Mouse (Mus musculus) spleen, adult 2 months (tissue): ENCODE measurements around the gene Akap13. TPM values are rescaled to one million over a fixed set of nuclear protein-coding genes. Genes with fewer than 3 reads are reported as not detected.

Experiments used
- DNase-seq, 2 experiments: peaks; one replicate each; pipeline versions ENCODE4 v3.0.0 to v3.0.0-alpha.2; 2012 to 2021; ENCODE audit warnings: low spot score in 2 of 2, low read depth in 1 of 2
- H3K27ac ChIP-seq: fragments of 200-500 bp; 2 replicates; pipeline ENCODE4 v1.5.1; 2012; ENCODE audit warnings: low read length, inconsistent platforms; ENCODE audit not compliant: insufficient read depth
- H3K27me3 ChIP-seq: fragments of 200-500 bp; 2 replicates; pipeline ENCODE4 v1.6.1; 2012; ENCODE audit warnings: mild to moderate bottlenecking, moderate library complexity, low read length, inconsistent platforms; ENCODE audit not compliant: control insufficient read depth, insufficient read depth
- H3K36me3 ChIP-seq: fragments of 200-500 bp; 2 replicates; pipeline ENCODE4 v1.6.1; 2012; ENCODE audit warnings: mild to moderate bottlenecking, low read length, inconsistent platforms; ENCODE audit not compliant: control insufficient read depth, insufficient read depth
- H3K4me1 ChIP-seq: fragments of 200-500 bp; 2 replicates; pipeline ENCODE4 v1.6.1; 2011; ENCODE audit warnings: inconsistent platforms; ENCODE audit not compliant: control insufficient read depth, insufficient read depth, insufficient read length
- H3K4me3 ChIP-seq: fragments of 200-500 bp; 2 replicates; pipeline ENCODE4 v1.5.1; 2011; ENCODE audit warnings: mild to moderate bottlenecking, inconsistent platforms; ENCODE audit not compliant: insufficient read depth, insufficient read length; ENCODE audit errors: extremely low read depth
- CTCF ChIP-seq: fragments of 200-500 bp; IDR thresholded peaks from 2 replicates; pipeline ENCODE4 v1.5.1; 2011; ENCODE audit warnings: mild to moderate bottlenecking, inconsistent platforms; ENCODE audit not compliant: insufficient read depth, insufficient read length, insufficient replicate concordance; ENCODE audit errors: extremely low read depth
- POLR2A ChIP-seq: fragments of 200-500 bp; IDR thresholded peaks from 2 replicates; pipeline ENCODE4 v1.6.1; 2011; ENCODE audit warnings: low read depth, low read length, inconsistent platforms
- WGBS: fragments of 180-500 bp; shearing (Covaris S2); methylation state at CpG from one replicate; pipeline ENCODE4 v1.1.7; 2018; 5-methylcytosine and 5-hydroxymethylcytosine counted together
- polyA plus RNA-seq: library from polyadenylated mRNA; depleted of rRNA; stranded (reverse); fragments of >200 nt; gene quantifications from 2 replicates; pipeline ENCODE4 v1.2.3, GENCODE M21; 2012

Gene Akap13
- polyA plus RNA-seq, 1 experiment = 34.2 TPM

GRCm38 (mm10) chr7:75686827-75687164 is 231.5 kb downstream of the Akap13 start:
- H3K27ac ChIP-seq = peak overlapping the region; percentile 91
- no peak for DNase-seq
- TF ChIP-seq CTCF (no peak), POLR2A (no peak)
- H3K36me3 ChIP-seq = peaks cover 26% of the 10 kb centered on the region
- 35% methylated on average over 1 of the region's 1 CpGs for WGBS
- no peaks in the 10 kb centered on the region for H3K27me3 ChIP-seq
- no peak overlapping the region for H3K4me3 ChIP-seq
- peaks cover 8% of the 10 kb centered on the region for H3K4me1 ChIP-seq

DNA sequence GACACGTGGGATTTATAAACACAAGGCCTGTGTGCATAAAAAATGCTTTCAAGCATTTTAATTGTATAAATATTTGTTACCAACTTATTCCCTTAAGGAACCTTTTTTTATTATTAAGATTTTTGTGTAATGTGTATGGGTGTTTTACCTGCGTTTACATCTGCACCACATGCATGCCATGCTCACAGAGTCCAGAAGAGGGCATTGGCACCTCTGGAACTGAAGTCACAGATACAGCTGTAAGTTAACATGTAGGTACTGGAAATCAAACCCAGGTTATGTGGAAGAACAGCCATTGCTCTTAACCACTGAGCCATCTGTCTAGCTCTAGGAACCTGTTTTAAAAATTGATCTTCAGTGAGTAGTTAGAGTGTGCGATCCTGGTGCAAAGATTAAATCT is 232.8 kb downstream of the Akap13 start:
- H3K4me3 ChIP-seq = no peak overlapping the region
- H3K36me3 ChIP-seq = peaks cover 23% of the 10 kb centered on the region
- no peak overlapping the region for H3K27ac ChIP-seq
- TF ChIP-seq POLR2A (no peak), CTCF (peak; percentile 25; the same call in 1 of the 2 replicates)
- 92% methylated on average over 3 of the region's 3 CpGs for WGBS
- peaks cover 8% of the 10 kb centered on the region for H3K4me1 ChIP-seq
- H3K27me3 ChIP-seq = no peaks in the 10 kb centered on the region
- DNase-seq = peak in 1 of 2 experiments; percentile 18

GRCm38 (mm10) chr7:75694777-75695176 is 239.4 kb downstream of the Akap13 start:
- no peak for TF ChIP-seq POLR2A
- TF ChIP-seq CTCF = no peak
- H3K4me3 ChIP-seq = no peak overlapping the region
- 96% methylated on average over 5 of the region's 5 CpGs for WGBS
- peaks cover 3% of the 10 kb centered on the region; the same call in 1 of the 2 replicates for H3K4me1 ChIP-seq
- DNase-seq = no peak
- H3K27me3 ChIP-seq = no peaks in the 10 kb centered on the region
- H3K36me3 ChIP-seq = peaks cover 25% of the 10 kb centered on the region
- H3K27ac ChIP-seq = no peak overlapping the region

- H3K4me3 ChIP-seq = no peak overlapping the region
- 14% methylated on average over 5 of the region's 5 CpGs for WGBS
- DNase-seq = no peak
- H3K4me1 ChIP-seq = peaks cover 15% of the 10 kb centered on the region
- peaks cover 22% of the 10 kb centered on the region for H3K36me3 ChIP-seq
- H3K27me3 ChIP-seq = no peaks in the 10 kb centered on the region
- TF ChIP-seq CTCF (no peak), POLR2A (no peak)
- peak overlapping the region; percentile 67; the same call in 1 of the 2 replicates for H3K27ac ChIP-seq
Observed at GRCm38 (mm10) chr7:75699836-75700235, 244.5 kb downstream of the Akap13 start.

- 27% methylated on average over 10 of the region's 10 CpGs for WGBS
- peak in 1 of 2 experiments; percentile 25 for DNase-seq
- H3K27ac ChIP-seq = peak overlapping the region; percentile 80
- TF ChIP-seq POLR2A (no peak), CTCF (no peak)
- peaks cover 15% of the 10 kb centered on the region for H3K4me1 ChIP-seq
- peaks cover 23% of the 10 kb centered on the region for H3K36me3 ChIP-seq
- no peaks in the 10 kb centered on the region for H3K27me3 ChIP-seq
- no peak overlapping the region; the same call in 1 of the 2 replicates for H3K4me3 ChIP-seq
Observed at GRCm38 (mm10) chr7:75700771-75701345, 245.5 kb downstream of the Akap13 start.

- H3K27me3 ChIP-seq = no peaks in the 10 kb centered on the region
- peaks cover 15% of the 10 kb centered on the region for H3K4me1 ChIP-seq
- TF ChIP-seq POLR2A (peak; percentile 53), CTCF (no peak)
- H3K4me3 ChIP-seq = peak overlapping the region; percentile 88
- H3K27ac ChIP-seq = peak overlapping the region; percentile 96
- WGBS = 6% methylated on average over 7 of the region's 7 CpGs
- peaks cover 22% of the 10 kb centered on the region for H3K36me3 ChIP-seq
- DNase-seq = peak; percentile 57 to 63
Observed at GRCm38 (mm10) chr7:75701761-75702160, 246.4 kb downstream of the Akap13 start.

DNA sequence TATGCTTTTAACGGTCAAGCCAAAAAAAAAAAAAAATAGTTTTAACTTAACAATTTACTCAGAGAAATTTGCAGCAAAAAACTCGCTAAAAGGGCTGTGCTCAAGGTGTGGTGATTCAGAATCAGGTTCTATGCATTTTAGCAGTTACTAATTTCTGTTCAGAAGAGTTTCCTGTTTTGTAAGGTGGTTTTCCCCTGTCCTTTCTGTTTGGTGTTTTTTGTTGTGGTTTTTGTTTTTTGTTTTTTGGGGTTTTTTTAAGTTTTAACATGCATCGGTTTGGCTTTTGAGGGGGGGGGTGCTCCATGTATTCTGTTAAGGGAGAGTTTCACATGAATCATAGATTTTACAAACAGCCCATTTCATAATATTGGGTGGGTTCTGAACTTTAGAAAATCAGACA is 247.0 kb downstream of the Akap13 start:
- DNase-seq = no peak
- H3K27me3 ChIP-seq = no peaks in the 10 kb centered on the region
- peak overlapping the region; percentile 88 for H3K4me3 ChIP-seq
- TF ChIP-seq CTCF = no peak
- TF ChIP-seq POLR2A = no peak
- H3K4me1 ChIP-seq = peaks cover 15% of the 10 kb centered on the region
- WGBS = 11% methylated on average over 3 of the region's 3 CpGs
- H3K27ac ChIP-seq = peak overlapping the region; percentile 96
- peaks cover 23% of the 10 kb centered on the region for H3K36me3 ChIP-seq
